Comparison of ENCODE assay signal across 16 mouse cellular contexts in genomic region chr1:122889100-122889499, GRCm38 (mm10).
"Had no signal": no experiment of that assay in that cellular context is flagged by ENCODE, and none has a peak within 500 bp of the region (broad histone marks: within the 10 kb centered on the region; RNA-seq: fewer than 3 reads in every experiment).

No protein-coding gene starts in this region.

- H3K27ac ChIP-seq: neural tube, embryonic 12.5 days; neural tube, embryonic 13.5 days; neural tube, embryonic 15.5 days; stomach, embryonic 15.5 days; stomach, postnatal 0 days had no signal

- H3K4me1 ChIP-seq: neural tube, embryonic 12.5 days; neural tube, embryonic 13.5 days; neural tube, embryonic 15.5 days; stomach, embryonic 15.5 days had no signal

- H3K9ac ChIP-seq: neural tube, embryonic 12.5 days; neural tube, embryonic 13.5 days; neural tube, embryonic 15.5 days; stomach, embryonic 15.5 days had no signal

- DNase-seq: right cerebral cortex, adult 18-20 months; right cerebral cortex, postnatal 14 days; right cerebral cortex, postnatal 25 days; right cerebral cortex, postnatal 4 days; spleen, adult 18-20 months; thymus, adult 18-20 months; thymus, adult 2 months; thymus, postnatal 14 days; thymus, postnatal 25 days; thymus, postnatal 36 days; thymus, postnatal 4 days had no signal

- H3K4me3 ChIP-seq: neural tube, embryonic 12.5 days; neural tube, embryonic 13.5 days; neural tube, embryonic 15.5 days; stomach, embryonic 15.5 days had no signal

- H3K36me3 ChIP-seq: neural tube, embryonic 12.5 days; neural tube, embryonic 13.5 days; neural tube, embryonic 15.5 days; stomach, embryonic 15.5 days had no signal

- H3K9me3 ChIP-seq: neural tube, embryonic 12.5 days; neural tube, embryonic 13.5 days; neural tube, embryonic 15.5 days; stomach, embryonic 15.5 days had no signal

- H3K4me2 ChIP-seq: neural tube, embryonic 12.5 days; neural tube, embryonic 13.5 days; neural tube, embryonic 15.5 days; stomach, embryonic 15.5 days had no signal

- H3K27me3 ChIP-seq: neural tube, embryonic 12.5 days; neural tube, embryonic 13.5 days; neural tube, embryonic 15.5 days; stomach, embryonic 15.5 days had no signal
